Mouse (Mus musculus): Measurements from ENCODE around the gene Gm28635.

The Gm28635 gene

DNA sequence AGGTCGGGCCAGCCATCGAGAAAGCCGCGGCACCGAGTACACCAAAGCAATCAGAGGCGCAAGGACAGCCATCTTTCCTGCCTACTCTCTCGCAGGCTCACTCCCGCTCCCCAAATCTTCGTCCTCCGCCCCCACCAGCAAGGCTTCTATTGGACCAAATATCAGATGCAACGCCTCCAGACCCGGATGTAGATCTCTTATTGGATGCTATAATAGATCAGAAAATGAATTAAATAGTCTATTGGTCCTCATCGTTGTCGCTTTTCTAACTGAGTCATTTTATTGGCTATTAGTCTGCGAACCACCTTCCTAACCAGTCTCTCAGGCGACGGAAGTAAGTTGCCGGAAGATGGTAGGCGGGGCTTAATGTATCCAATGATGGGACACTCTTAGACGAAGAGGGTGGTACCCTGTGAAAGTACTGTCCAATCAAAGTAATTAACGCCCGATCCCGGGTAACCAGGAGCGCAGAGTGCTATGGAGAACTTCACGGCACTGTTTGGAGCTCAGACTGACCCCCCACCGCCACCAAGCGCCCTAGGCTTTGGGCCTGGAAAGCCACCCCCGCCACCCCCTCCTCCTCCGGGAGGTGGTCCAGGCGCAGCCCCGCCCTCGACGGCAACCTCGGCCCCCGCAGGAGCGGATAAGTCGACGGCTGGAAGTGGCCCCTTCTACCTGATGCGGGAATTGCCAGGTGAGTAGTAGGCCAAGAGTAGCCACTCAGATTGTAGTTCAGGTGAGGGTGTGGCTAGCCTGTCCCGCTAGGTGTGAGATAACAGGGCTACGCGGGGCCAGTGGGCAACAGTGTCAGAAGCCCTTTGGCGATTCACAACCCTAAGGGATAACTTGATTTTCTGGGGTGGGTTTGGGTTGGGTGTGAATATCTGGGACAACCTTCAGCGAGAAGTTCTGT, at the start of gene Gm28635, which contains the start of gene Med19:
TSS of gene Gm28635 (minus strand) at position 74 of the 913 bp plus-strand sequence.
TSS of gene Med19 (plus strand) at position 435 of the 913 bp plus-strand sequence.
- DNase-seq (ENCODE audit: low read depth, low spot score): peak; percentile 100

DNA sequence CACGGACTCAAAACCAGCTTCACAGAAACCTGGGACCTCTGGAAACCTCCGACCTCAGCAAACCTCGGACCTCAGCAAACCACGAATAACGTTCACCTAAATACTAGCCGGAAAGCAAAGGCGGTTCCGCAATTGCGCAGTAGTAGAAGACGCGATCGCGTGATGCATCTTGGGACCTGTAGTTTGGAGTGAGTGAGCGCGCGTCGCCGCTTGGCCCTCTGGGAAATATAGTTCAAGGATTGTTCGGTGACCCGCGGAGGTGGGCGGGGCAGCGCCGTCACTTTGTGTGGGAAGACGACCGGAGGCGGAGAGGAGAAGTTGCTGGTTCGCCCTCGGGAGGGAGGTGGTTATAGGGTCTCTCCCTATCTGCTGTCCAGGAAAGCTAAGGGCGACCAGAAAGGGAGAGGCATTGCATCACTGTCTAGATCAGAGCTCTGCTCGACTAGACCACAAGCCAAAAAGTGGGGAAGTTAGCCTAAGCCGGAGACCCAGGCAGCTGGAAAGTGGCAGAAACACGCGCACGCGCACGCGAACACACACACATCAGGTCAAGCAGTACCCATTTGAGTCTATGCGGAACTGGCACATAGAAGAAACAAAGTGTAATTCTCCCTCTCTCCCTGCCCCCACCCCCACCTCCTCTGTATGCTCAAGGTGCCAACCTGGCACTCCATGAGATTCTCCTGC, 49.5 kb upstream of the Gm28635 start, which contains the start of gene Clp1:
TSS of gene Clp1 (minus strand) at position 179 of the 687 bp plus-strand sequence.
- DNase-seq (ENCODE audit: low read depth, low spot score): peak; percentile 96

DNA sequence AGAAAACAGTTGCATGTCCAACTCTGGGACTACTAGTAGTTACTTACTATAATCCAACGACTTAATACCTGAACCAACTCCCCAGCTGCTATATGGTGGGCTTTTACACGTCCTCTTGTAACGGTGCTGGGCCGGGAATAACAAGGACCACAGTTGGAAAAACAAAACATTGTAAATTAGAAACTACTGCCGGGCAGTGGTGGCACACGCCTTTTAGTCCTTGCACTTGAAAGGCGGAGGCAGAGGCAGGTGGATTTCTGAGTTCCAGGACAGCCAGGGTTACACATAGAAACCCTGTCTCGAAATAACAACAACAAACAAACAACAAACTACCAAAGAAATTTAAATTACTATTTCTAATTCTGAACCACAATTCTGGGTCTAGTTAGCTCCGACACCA, 48.9 kb upstream of the Gm28635 start:
- DNase-seq (ENCODE audit: low read depth, low spot score): no peak

DNA sequence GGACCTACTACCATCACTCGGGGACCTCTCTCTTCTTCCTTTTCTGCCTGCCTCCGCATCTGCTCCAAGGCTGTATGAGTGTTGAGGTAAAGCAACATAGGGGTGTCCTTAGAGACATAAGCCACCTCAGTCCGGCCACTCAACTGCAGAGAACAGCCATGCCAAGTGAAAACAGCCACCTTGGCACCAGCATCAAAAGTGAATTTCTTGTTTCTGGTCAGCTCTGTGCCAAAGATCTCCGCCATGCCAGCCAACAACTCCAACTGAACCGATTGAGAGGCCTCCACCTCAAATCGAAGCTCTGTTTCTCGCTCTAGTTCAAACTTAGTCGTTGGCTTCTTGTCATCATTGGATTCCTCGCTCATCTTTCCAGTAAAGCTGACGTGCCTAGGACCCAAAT, 47.9 kb upstream of the Gm28635 start:
- DNase-seq (ENCODE audit: low read depth, low spot score): no peak

DNA sequence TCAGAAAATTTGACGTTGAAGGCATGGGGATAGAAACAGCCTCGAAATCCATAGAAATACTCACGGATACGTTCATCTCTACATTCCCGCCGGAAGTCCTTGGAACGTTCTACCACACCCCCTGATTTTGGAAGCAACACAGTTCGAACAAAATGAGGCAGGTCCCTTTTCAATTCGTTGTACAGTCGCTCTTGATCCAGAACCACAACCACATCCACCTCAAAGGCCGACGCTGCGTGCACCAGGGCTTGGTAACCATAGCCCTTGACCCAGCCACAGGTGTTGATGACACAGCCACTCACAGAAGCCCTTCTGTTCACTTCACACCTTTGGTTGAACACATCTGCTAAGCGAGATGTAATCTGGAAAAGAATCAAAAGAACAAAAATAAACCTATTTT, 46.0 kb upstream of the Gm28635 start:
- DNase-seq (ENCODE audit: low read depth, low spot score): no peak

DNA sequence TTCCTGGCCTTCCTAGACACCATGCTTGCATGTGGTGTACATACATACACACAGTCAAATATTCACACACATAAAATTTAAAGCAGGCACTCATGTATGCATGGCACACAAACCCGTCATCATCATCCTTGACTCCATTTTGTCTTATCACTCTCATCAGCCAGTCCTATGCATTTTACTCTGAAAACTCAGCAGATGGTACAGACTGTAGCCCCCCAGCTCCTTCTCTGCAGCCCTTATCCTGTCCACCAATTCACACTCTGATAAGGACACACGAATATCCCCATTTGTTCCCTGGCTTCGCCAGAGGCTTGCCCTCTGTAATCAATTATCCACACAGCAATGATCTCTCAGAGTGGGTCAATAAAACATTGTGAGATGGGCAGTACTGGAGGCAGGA, 43.3 kb upstream of the Gm28635 start:
- DNase-seq (ENCODE audit: low read depth, low spot score): no peak

DNA sequence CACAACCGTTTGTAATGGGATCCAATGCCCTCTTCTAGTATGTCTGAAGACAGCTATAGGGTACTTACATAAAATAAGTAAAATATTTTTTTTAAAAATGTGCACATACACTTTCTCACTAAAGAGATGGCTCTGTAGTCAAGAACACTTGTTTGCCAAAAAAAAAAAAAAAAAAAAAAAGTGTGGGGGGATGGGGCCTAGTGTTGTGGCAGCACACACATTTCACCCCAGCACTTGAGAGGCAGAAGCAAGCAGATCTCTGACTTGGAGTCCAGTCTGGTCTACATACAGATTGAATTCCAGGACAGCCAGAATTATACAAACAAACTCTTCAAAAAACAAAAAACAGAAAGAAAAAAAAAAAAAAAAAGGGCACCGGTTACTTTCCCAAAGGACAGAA, 42.9 kb upstream of the Gm28635 start:
- DNase-seq (ENCODE audit: low read depth, low spot score): no peak

DNA sequence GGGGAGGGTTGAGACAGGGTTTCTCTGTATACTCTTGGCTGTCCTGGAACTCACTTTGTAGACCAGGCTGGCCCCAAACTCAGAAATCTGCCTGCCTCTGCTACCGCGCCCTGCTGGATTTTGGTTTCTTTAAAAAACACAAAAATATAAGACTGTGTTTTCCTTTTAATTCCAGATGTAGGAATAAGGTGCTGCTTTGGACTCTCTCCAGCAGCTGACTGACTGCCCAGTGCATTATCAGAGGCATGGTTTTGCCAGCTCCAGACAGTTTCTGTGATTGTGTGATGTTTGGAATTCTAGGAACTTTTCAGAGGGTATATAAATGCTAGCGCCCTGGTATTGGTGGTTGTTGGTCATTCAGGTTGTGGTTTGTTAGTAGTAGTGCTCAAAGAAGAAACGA, 39.5 kb upstream of the Gm28635 start:
- no peak for DNase-seq (ENCODE audit: low read depth, low spot score)

DNA sequence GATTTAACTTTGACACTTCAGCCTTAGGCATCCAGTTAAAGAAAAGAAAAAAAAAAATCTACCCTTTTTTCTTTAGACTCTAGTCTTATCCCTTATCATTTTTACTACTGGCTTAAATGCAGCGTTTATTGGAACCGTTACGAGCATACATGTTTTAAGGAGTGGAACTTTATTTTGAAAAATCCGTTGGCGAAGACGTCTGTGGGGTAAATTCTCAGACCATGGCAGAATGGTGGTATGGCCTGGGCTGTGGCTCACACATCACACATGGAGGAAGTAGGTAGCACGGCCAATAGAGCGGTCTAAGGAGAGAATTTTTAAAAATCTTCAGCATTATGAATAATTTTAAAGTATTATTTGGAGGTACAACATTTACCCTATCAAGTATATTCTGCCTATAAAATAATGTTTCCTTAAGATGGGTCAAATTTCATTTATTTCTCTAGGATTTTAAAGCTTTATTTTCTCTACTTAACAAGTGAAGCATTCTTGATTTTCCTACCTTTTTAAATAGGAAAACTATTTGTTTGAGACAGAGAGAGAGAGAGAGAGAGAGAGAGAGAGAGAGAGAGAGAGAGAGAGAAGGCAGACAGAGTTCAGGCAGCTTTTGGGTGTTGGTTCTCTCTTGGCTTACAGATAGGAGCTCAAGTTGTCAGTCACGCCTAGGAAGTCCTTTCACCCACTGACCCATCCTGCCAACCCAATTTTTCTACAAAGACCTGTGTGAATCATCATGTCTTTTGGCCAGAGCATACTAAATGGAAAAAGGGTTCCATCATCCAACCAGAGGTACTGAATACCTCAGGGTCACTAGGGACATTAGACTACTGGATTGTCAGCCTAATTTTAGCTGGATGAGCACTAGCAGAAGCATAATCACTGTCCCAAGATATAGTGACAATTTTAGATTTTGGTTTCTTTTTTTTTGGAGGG, 38.8 kb upstream of the Gm28635 start:
- no peak for DNase-seq (ENCODE audit: low read depth, low spot score)

DNA sequence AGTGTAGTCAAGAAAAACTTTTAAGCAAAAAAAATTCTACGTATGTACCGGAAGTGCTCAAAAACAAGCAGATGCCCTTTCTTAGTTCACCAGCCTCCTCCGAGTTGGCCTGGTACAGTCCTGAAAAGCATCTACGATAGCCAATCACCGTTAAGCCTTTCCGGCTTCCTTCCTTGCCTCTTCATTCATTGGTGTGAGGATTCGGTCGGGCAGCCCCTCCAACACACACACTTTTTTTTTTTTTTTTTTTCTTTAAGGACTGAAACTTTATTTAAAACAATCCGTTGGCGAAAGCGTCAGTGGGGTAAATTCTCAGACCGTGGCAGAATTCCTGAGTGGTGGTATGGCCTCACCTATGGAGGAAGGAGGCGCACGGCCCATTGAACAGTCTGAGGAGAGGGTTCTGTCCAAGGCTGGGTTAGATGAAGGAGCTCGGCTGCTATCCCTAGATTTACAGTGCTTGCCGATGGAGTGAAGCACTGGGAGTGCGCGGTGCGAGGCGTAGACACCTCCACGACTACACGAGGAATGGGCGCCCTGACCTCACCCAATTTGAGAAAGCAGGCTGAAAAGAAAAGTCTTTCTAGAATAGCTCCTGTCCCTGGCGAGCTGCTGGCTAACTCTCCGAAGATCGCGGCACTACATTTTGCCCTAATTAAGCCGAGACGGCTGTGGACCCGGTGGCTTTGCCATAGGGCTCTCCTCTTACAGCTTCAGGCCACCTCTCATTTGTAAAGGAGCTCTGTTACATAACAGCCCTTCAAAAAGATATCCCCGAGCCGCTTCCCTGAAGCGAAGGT, 37.9 kb upstream of the Gm28635 start:
- peak; percentile 88 for DNase-seq (ENCODE audit: low read depth, low spot score)

DNA sequence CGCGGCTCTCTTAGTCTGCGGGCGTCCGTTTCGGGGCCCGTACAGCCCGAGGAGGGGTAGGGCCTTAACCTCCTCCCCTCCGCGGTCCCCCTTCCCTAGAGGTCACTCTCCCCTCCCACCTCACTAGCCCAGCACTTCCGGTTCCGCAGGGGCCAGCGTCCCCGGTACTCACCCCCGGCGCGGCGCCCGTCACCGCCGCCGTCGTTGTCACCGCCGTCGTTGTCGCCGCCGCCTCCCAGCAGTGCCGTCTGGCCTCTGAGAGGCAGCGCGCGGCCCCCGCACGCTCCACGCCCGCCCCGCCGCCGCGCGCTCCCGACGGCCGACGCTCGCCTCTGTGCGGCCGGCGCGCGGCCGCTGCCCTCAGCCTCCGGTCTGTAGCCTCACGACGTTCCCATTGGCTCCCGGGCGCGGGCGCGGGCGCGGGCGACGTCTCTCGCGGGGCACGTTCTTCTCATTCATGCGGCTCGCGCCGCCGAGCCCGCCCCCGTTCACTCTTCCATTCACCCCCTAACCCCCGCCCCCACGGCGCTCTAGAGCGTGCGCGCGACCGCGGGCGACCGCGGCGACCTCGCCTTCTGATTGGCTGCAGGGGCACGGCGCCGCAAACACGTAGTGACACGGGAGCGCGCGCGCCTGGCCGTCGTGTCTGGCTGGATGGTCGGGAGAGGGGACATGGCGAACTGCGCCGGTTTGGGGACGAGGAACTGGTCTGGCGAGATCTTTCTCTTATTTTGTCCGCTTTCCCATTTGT, 37.1 kb upstream of the Gm28635 start, which contains the start of gene Zdhhc5:
TSS of gene Zdhhc5 (minus strand) at position 370 of the 751 bp plus-strand sequence.
- DNase-seq (ENCODE audit: low read depth, low spot score): peak; percentile 98

DNA sequence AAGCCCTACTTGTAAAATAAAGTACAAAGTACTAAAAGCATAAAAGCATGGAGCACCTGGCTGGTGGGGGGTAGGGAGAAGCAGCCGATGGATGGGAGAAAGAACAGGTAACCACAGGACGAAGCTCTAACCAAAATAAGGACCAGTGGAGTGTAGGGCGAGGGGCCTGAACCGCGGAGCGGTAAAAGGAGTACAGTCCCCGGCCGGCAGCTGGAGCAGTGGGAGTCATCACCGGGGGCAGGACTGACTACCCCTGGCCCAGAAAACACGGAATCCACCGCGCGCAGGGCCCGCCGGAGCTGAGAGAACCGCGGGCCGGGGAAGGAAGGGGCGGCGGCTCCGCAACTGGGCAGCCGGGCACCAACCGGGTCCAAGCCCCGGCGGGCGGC, 36.6 kb upstream of the Gm28635 start:
- no peak for DNase-seq (ENCODE audit: low read depth, low spot score)

DNA sequence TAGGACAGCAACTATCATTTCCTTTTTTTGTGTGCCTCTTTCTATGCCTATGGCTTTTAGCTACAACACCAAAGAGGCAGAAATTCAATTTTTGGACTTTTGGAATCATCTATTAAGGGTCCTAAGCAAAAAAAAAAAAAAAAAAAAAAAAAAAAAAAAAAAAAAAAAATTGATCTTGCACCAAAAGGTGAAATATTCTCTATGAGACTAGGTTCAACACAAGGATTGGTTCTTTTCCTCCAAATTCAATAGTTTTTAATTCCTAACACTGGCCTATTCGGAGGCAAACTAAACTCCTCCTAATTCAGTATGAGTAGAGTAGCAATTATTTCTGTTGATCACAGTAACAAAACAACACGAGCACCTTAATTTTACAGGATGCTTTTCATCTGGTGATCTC, 34.1 kb upstream of the Gm28635 start:
- no peak for DNase-seq (ENCODE audit: low read depth, low spot score)

DNA sequence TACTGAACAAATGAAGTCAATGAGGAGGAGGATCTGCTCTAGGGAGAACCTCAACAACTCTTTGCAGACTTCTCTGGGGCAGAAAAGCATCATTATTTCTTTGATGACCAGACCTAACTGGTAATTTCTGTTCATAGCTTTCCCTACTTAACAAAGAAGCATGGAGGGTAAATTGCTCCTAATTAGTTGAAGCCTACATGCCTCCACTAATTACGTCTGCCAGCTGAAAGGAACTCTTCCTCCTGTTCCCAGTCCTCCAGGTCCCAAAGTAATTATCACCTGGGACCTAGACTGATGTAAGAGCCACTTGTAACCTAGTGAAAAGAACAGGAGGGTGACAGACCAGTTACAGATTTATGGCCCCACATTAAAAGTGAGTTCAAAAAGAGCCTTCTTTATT, 29.7 kb upstream of the Gm28635 start:
- DNase-seq (ENCODE audit: low read depth, low spot score): no peak

DNA sequence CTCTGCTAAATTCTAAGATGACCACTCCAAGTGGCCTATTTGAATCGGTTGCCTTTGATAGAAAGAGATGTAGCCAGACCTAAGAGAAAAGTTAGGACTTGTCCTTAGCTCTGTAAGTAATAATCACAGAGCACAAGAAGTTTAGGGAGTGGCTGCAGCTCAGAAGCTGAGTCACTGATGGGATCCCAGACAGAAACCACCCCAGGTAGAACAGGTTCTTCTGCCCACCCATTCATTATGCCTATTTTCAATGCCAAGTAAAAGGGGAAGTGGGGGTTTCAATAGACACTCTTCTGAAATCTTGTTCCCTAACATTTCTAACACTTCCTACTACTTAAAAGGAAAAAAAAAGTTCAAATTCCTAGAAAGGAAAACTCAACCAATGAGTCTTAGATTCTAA, 27.5 kb upstream of the Gm28635 start:
- no peak for DNase-seq (ENCODE audit: low read depth, low spot score)

DNA sequence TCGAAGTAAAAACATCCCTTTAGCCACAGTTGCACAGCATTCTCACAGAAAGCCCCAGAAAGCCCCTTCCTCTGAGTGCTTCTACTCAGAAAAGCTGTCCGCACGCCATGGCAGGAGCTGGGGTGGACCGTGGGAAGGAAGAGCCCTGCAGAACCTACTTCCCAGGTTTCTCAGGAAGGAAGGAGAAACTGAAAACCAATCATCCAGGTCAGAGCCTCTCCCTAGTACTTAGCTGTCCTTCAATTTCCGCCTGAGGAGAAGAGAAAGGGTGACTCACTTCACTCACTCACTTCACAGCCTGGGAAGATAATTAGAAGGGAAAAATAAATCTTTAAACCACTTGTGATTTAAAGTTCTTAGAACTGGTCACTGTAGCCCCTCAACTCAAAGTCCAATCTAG, 26.5 kb upstream of the Gm28635 start:
- no peak for DNase-seq (ENCODE audit: low read depth, low spot score)

DNA sequence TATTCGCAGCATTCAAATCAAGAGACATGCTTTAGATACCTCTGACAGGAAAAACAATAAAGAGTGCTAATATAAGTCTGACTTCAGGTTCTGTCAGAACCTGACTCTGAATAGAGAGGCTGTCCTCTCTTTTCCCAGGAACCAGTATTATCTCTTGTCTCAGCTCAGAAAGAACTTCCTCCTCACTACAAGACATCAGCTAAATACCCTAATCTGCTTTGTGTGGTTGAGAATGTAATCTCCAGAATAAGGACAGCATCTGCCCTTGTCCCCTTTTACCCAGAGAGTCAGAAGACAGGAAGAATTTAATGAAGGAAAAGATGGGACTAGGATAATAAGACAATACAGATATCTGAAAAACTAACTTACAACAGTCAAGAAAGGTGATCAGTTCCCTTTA, 25.7 kb upstream of the Gm28635 start:
- DNase-seq (ENCODE audit: low read depth, low spot score): no peak

DNA sequence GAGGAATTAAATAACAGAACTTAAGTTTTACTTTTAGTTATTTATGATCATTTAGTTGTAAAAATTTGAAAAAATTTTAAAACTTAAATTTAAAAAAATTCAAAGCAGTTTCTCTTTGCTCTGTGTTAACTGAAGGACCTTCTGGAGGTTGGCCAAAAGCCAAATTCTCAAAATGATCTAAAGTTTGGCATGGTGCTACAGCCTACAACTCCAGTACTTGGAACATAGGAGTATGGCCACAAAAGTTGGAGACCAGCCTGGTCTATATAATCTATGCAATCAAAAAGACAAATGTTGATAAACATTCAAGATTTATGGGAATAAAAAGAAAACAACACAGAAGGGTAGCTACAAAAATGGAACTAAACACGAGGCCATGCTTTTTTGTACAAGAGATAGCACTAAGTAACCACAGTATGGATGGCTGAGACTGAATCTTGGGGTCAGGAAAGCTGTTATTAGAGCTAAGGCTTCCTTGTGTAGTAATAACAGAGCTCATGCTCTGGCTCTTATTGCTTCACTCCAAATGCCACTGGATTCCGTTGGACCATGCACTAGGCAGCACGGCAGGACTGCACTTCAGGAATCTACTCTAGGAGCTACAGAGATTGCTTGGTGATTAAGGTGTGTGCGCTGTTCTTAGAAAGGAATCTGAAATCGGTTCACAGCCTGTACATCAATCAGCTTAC, 17.3 kb upstream of the Gm28635 start:
- no peak for DNase-seq (ENCODE audit: low read depth, low spot score)

DNA sequence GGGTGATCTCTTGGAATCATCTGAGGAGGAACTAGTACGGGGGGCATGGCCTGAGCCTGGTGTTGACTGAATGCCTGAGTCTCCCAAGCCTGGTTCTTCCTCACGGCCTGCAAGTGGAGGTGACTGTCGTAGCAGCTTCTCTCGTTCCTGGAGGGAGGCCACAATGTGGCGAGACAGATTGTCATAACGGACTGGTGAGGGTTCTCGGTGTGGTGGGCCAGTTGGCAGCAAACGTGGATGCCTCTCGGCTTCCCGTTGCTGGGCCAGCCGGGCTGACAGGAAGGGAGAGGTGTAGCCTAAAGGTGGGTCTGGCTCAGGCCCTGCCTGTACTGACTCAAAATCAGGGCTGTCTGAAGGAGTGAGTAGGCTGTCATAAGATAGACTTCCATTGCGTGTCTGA, 12.2 kb upstream of the Gm28635 start:
- no peak for DNase-seq (ENCODE audit: low read depth, low spot score)
